Mouse (Mus musculus) A20 (cell line): Measurements from ENCODE around the gene Phgr1.

Experiments used
- DNase-seq: peaks from one replicate; pipeline ENCODE4 v3.0.0-alpha.2; 2011; ENCODE audit warnings: low read depth, low spot score

The Phgr1 gene

DNA sequence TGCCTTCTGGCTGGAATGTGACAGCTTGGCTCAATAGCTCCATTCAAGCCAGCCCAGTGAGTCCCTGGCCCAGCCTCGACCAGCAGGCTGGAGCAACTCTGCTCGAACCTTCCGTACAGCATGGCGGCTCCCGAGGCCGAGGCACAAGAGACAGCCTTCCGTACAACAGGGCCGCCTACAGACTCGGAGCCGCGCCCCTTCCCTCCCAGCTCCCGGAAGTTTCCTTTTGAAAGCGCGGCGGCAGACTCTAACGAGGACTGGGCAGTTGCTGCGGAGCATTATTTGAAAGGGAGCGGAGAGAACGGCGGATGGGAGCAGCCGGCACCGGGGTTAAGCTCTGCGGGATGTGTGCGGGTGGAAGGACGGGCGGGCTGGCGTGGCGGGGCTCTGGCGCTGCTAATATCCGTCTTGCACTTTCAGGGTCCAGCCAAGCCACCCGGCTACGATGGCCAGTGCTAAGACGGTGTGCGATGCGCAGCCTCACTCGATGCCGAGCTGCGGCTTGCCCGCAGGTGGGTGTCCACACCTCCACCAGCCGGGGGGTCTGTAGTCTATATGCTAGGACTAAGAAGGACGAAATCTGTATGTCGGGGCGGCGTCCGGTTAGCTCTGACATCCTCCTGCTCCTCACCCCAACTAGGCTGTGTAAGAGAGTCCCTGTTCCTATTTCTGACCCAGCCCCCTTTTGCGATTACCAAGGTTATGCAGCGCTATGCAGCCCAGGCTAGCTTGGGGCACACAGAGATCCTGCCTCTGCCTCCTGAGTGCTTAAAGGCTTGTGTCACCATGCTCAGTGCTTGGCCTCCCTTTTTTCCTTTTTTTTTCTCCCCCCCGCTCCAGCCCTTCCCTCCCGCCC, 41.6 kb downstream of the Phgr1 start, which contains the start of gene Knstrn:
Gene Knstrn (plus strand): TSS at position 23 of the 856 bp plus-strand sequence.
- DNase-seq = peak; percentile 92

GRCm38 (mm10) chr2:118822800-118823199, 50.2 kb downstream of the Phgr1 start:
- no peak for DNase-seq

GRCm38 (mm10) chr2:118824396-118824795, 51.8 kb downstream of the Phgr1 start:
- no peak for DNase-seq
